Mouse (Mus musculus): ENCODE measurements around the gene Adgrf3. TPM values are rescaled to one million over a fixed set of nuclear protein-coding genes. Genes with fewer than 3 reads are reported as not detected.

The Adgrf3 gene
- total RNA-seq (2014; rRNA removed): 0.14 TPM in 1 of 2 replicates, not detected in the other
- polyA plus RNA-seq (2015; fragmentation: Nextera tagmentation; extraction: Ambion mirVana): not detected in 2 replicates

- Histone ChIP-seq H3K4me2 (ENCODE audit: low read depth, low read length, poor library complexity, severe bottlenecking) (no peak within 1 kb of the TSS), H3K36me3 (ENCODE audit: insufficient read depth, low read length) (no peaks in the 10 kb centered on the region), H3K9me3 (ENCODE audit: low read length) (no peaks in the 10 kb centered on the region), H3K27me3 (ENCODE audit: insufficient read depth, low read length) (no peaks in the 10 kb centered on the region), H3K9ac (replicated peaks; ENCODE audit: low read length, poor library complexity, severe bottlenecking) (no peak within 1 kb of the TSS), H3K27ac (ENCODE audit: low read depth, low read length) (no peak within 1 kb of the TSS), H3K4me3 (ENCODE audit: low read depth, low read length) (no peak within 1 kb of the TSS), H3K4me1 (ENCODE audit: insufficient read depth, low read length) (no peaks in the 10 kb centered on the region)
- WGBS: 42% methylated on average over 5 of the region's 5 CpGs
- DNase-seq (ENCODE audit: low spot score) (no peak), ATAC-seq (ENCODE audit: low FRiP score) (no peak)
- TF ChIP-seq CTCF (IDR thresholded peaks at IDR 0.05): no peak
Measured at GRCm38 (mm10) chr5:30205493-30205892, at the start of gene Adgrf3. TSS of gene Adgrf3 (minus strand) at chr5:30205722.

GRCm38 (mm10) chr5:30247666-30248065, 42.1 kb upstream of the Adgrf3 start:
- no peaks in the 10 kb centered on the region for H3K9me3 ChIP-seq (ENCODE audit: low read length)
- H3K4me1 ChIP-seq (ENCODE audit: insufficient read depth, low read length): no peaks in the 10 kb centered on the region
- H3K9ac ChIP-seq (replicated peaks; ENCODE audit: low read length, poor library complexity, severe bottlenecking): no peak overlapping the region
- H3K36me3 ChIP-seq (ENCODE audit: insufficient read depth, low read length): no peaks in the 10 kb centered on the region; the same call in 1 of the 2 replicates
- H3K27ac ChIP-seq (ENCODE audit: low read depth, low read length): no peak overlapping the region
- DNase-seq (ENCODE audit: low spot score) (no peak), ATAC-seq (ENCODE audit: low FRiP score) (no peak)
- 100% methylated on average over 1 of the region's 1 CpGs for WGBS
- TF ChIP-seq CTCF (IDR thresholded peaks at IDR 0.05): peak; percentile 54
- H3K27me3 ChIP-seq (ENCODE audit: insufficient read depth, low read length): no peaks in the 10 kb centered on the region
- no peak overlapping the region for H3K4me2 ChIP-seq (ENCODE audit: low read depth, low read length, poor library complexity, severe bottlenecking)
- no peak overlapping the region for H3K4me3 ChIP-seq (ENCODE audit: low read depth, low read length)

- ATAC-seq (ENCODE audit: low FRiP score): no peak
- H3K27me3 ChIP-seq (ENCODE audit: insufficient read depth, low read length): no peaks in the 10 kb centered on the region
- H3K4me3 ChIP-seq (ENCODE audit: low read depth, low read length): no peak overlapping the region
- no peak overlapping the region for H3K9ac ChIP-seq (replicated peaks; ENCODE audit: low read length, poor library complexity, severe bottlenecking)
- H3K4me1 ChIP-seq (ENCODE audit: insufficient read depth, low read length): no peaks in the 10 kb centered on the region
- TF ChIP-seq CTCF (IDR thresholded peaks at IDR 0.05): no peak
- H3K36me3 ChIP-seq (ENCODE audit: insufficient read depth, low read length): no peaks in the 10 kb centered on the region
- no peak overlapping the region for H3K4me2 ChIP-seq (ENCODE audit: low read depth, low read length, poor library complexity, severe bottlenecking)
- H3K27ac ChIP-seq (ENCODE audit: low read depth, low read length): no peak overlapping the region
- 89% methylated on average over 9 of the region's 9 CpGs for WGBS
- no peak for DNase-seq (ENCODE audit: low spot score)
- no peaks in the 10 kb centered on the region for H3K9me3 ChIP-seq (ENCODE audit: low read length)
Measured at GRCm38 (mm10) chr5:30245861-30246416, 40.4 kb upstream of the Adgrf3 start.

- peak; percentile 57 for TF ChIP-seq CTCF (IDR thresholded peaks at IDR 0.05)
- no peak overlapping the region for H3K27ac ChIP-seq (ENCODE audit: low read depth, low read length)
- no peak overlapping the region for H3K4me2 ChIP-seq (ENCODE audit: low read depth, low read length, poor library complexity, severe bottlenecking)
- H3K4me3 ChIP-seq (ENCODE audit: low read depth, low read length): no peak overlapping the region
- no peaks in the 10 kb centered on the region for H3K9me3 ChIP-seq (ENCODE audit: low read length)
- ATAC-seq (ENCODE audit: low FRiP score) (no peak), DNase-seq (ENCODE audit: low spot score) (peak; percentile 64)
- H3K9ac ChIP-seq (replicated peaks; ENCODE audit: low read length, poor library complexity, severe bottlenecking): no peak overlapping the region
- 57% methylated on average over 9 of the region's 9 CpGs for WGBS
- no peaks in the 10 kb centered on the region for H3K36me3 ChIP-seq (ENCODE audit: insufficient read depth, low read length)
- H3K4me1 ChIP-seq (ENCODE audit: insufficient read depth, low read length): no peaks in the 10 kb centered on the region
- no peaks in the 10 kb centered on the region for H3K27me3 ChIP-seq (ENCODE audit: insufficient read depth, low read length)
Measured at GRCm38 (mm10) chr5:30243741-30244140, 38.2 kb upstream of the Adgrf3 start.

- no peak for TF ChIP-seq CTCF (IDR thresholded peaks at IDR 0.05)
- WGBS: 50% methylated on average over 1 of the region's 1 CpGs
- Histone ChIP-seq H3K9me3 (ENCODE audit: low read length) (no peaks in the 10 kb centered on the region), H3K4me1 (ENCODE audit: insufficient read depth, low read length) (no peaks in the 10 kb centered on the region), H3K4me3 (ENCODE audit: low read depth, low read length) (no peak overlapping the region), H3K36me3 (ENCODE audit: insufficient read depth, low read length) (no peaks in the 10 kb centered on the region), H3K27ac (ENCODE audit: low read depth, low read length) (no peak overlapping the region), H3K27me3 (ENCODE audit: insufficient read depth, low read length) (no peaks in the 10 kb centered on the region), H3K9ac (replicated peaks; ENCODE audit: low read length, poor library complexity, severe bottlenecking) (no peak overlapping the region), H3K4me2 (ENCODE audit: low read depth, low read length, poor library complexity, severe bottlenecking) (no peak overlapping the region)
- ATAC-seq (ENCODE audit: low FRiP score) (no peak), DNase-seq (ENCODE audit: low spot score) (no peak)
Measured at GRCm38 (mm10) chr5:30242410-30242809, 36.9 kb upstream of the Adgrf3 start.

GRCm38 (mm10) chr5:30240552-30240951, 35.0 kb upstream of the Adgrf3 start:
- no peak for TF ChIP-seq CTCF (IDR thresholded peaks at IDR 0.05)
- Histone ChIP-seq H3K4me2 (ENCODE audit: low read depth, low read length, poor library complexity, severe bottlenecking) (no peak overlapping the region), H3K27ac (ENCODE audit: low read depth, low read length) (no peak overlapping the region), H3K9ac (replicated peaks; ENCODE audit: low read length, poor library complexity, severe bottlenecking) (no peak overlapping the region), H3K4me1 (ENCODE audit: insufficient read depth, low read length) (no peaks in the 10 kb centered on the region), H3K4me3 (ENCODE audit: low read depth, low read length) (no peak overlapping the region), H3K9me3 (ENCODE audit: low read length) (no peaks in the 10 kb centered on the region), H3K27me3 (ENCODE audit: insufficient read depth, low read length) (no peaks in the 10 kb centered on the region), H3K36me3 (ENCODE audit: insufficient read depth, low read length) (no peaks in the 10 kb centered on the region)
- DNase-seq (ENCODE audit: low spot score): no peak
- ATAC-seq (ENCODE audit: low FRiP score): no peak
- WGBS: 94% methylated on average over 7 of the region's 7 CpGs

Data from midbrain, postnatal 0 days (tissue).